In the genomic region with DNA sequence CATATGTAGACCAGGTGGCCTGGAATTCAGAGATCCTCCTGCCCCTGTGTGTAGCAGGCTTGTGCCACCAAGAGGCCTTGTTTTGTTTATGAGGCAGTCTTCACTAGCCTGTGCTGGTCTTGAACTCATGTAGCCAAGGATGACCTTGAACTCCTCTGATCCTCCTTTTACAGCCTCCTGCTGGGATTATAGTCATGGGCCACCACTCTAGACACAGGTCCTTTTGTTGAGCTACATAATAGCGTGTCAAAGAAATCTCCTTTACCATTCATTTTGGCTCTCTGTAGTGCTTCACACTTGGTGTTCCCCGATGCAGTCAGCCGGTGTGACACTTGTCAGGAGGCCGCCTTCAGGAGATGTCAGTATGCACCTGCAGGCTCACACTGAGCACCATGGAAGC, we compare ENCODE assay signal across 35 mouse cellular contexts.
"Had no signal": no experiment of that assay in that cellular context is flagged by ENCODE, and none has a peak within 500 bp of the region (broad histone marks: within the 10 kb centered on the region; RNA-seq: fewer than 3 reads in every experiment).

No protein-coding gene starts in this region.

- ATAC-seq: hindbrain, embryonic 16.5 days; hindbrain, postnatal 0 days; inflammation-experienced regulatory T-cells, adult 6 months; intestine, embryonic 15.5 days; intestine, embryonic 16.5 days; intestine, postnatal 0 days had no signal

- H3K4me2 ChIP-seq: heart, embryonic 11.5 days; heart, embryonic 12.5 days; heart, embryonic 13.5 days; heart, embryonic 15.5 days; hindbrain, embryonic 12.5 days; hindbrain, embryonic 13.5 days; hindbrain, embryonic 14.5 days; hindbrain, embryonic 15.5 days; intestine, embryonic 15.5 days; kidney, embryonic 15.5 days had no signal

- H3K4me3 ChIP-seq: heart, embryonic 12.5 days; heart, embryonic 13.5 days; heart, embryonic 15.5 days; hindbrain, embryonic 10.5 days; hindbrain, embryonic 12.5 days; hindbrain, embryonic 13.5 days; hindbrain, embryonic 15.5 days; intestine, embryonic 15.5 days; kidney, embryonic 15.5 days; layer of hippocampus, adult 2 months; left cerebral cortex, adult 2 months had no signal

- H3K27ac ChIP-seq: heart, embryonic 13.5 days; heart, embryonic 15.5 days; hindbrain, embryonic 10.5 days; hindbrain, embryonic 12.5 days; hindbrain, embryonic 13.5 days; hindbrain, embryonic 14.5 days; hindbrain, embryonic 15.5 days; hindbrain, postnatal 0 days; intestine, embryonic 15.5 days; kidney, embryonic 15.5 days; kidney, postnatal 0 days; layer of hippocampus, adult 2 months; left cerebral cortex, adult 2 months had no signal

- H3K4me1 ChIP-seq: heart, embryonic 12.5 days; heart, embryonic 13.5 days; heart, embryonic 15.5 days; hindbrain, embryonic 12.5 days; hindbrain, embryonic 15.5 days; intestine, embryonic 15.5 days had no signal

- H3K9me3 ChIP-seq: heart, embryonic 12.5 days; heart, embryonic 13.5 days; heart, embryonic 15.5 days; hindbrain, embryonic 10.5 days; hindbrain, embryonic 12.5 days; hindbrain, embryonic 13.5 days; hindbrain, embryonic 15.5 days; intestine, embryonic 15.5 days; kidney, embryonic 15.5 days had no signal

- H3K27me3 ChIP-seq: heart, embryonic 12.5 days; heart, embryonic 13.5 days; heart, embryonic 15.5 days; hindbrain, embryonic 12.5 days; hindbrain, embryonic 13.5 days; hindbrain, embryonic 15.5 days; intestine, embryonic 15.5 days; kidney, embryonic 15.5 days had no signal

- H3K9ac ChIP-seq: heart, embryonic 12.5 days; heart, embryonic 13.5 days; heart, embryonic 15.5 days; hindbrain, embryonic 12.5 days; hindbrain, embryonic 13.5 days; hindbrain, embryonic 14.5 days; hindbrain, embryonic 15.5 days; intestine, embryonic 15.5 days; kidney, embryonic 15.5 days had no signal

- DNase-seq: heart, postnatal 10 days; heart, postnatal 14 days; heart, postnatal 36 days; heart, postnatal 4 days; kidney, adult 11 months; kidney, adult 18-20 months; kidney, adult 2 months; kidney, adult 8-10 months; kidney, adult 9 months; kidney, postnatal 10 days; kidney, postnatal 14 days; kidney, postnatal 25 days; kidney, postnatal 36 days; kidney, postnatal 4 days; layer of hippocampus, adult 9-11 months; layer of hippocampus, postnatal 36 days had no signal
